Mouse (Mus musculus): ENCODE measurements around the gene Ryr2.

GRCm38 (mm10) chr13:12047059-12047458 is 59.7 kb downstream of the Ryr2 start:
- TF ChIP-seq CTCF (IDR thresholded peaks at IDR 0.05; ENCODE audit: low read depth, low read length) (no peak), POLR2A (IDR thresholded peaks at IDR 0.05; ENCODE audit: borderline replicate concordance, low read depth, low read length) (no peak)

All from bone marrow macrophage, adult 2 months (primary cell).